Mouse (Mus musculus) monocyte, adult 59 days (primary cell): ENCODE data around the gene Olfr952. TPM values are rescaled to one million over a fixed set of nuclear protein-coding genes. Genes with fewer than 3 reads are reported as not detected.

Source experiments
- total RNA-seq, 2 experiments: library from RNA; stranded (reverse); gene quantifications; one replicate each; pipeline ENCODE4 v1.2.4; 2023

The Olfr952 gene
- total RNA-seq: not detected

GRCm38 (mm10) chr9:39427048-39427447 is at the start of gene Olfr952:
Gene Olfr952, minus strand, starts transcription at chr9:39427148.

GRCm38 (mm10) chr9:39471844-39472243 is 44.9 kb upstream of the Olfr952 start, which contains the start of gene Olfr955:
Gene Olfr955, minus strand, starts transcription at chr9:39471944.

GRCm38 (mm10) chr9:39456401-39456800 is 29.5 kb upstream of the Olfr952 start, which contains the start of gene Olfr954:
Gene Olfr954, plus strand, starts transcription at chr9:39456701.

GRCm38 (mm10) chr9:39387110-39387509 is 39.8 kb downstream of the Olfr952 start, which contains the start of gene Olfr951:
Gene Olfr951, plus strand, starts transcription at chr9:39387410.

Other genes with a start within 250 kb of the Olfr952 start
- not detected for gene Olfr944, start 225.2 kb downstream of the Olfr952 start, total RNA-seq
- not detected for gene Olfr1537, start 177.2 kb downstream of the Olfr952 start, total RNA-seq
- gene Olfr945, start 150.3 kb downstream of the Olfr952 start, total RNA-seq: not detected
- gene Olfr948, start 101.1 kb downstream of the Olfr952 start, total RNA-seq: not detected
- not detected for gene Olfr951, start 39.7 kb downstream of the Olfr952 start, total RNA-seq
- not detected for gene Olfr954, start 29.6 kb upstream of the Olfr952 start, total RNA-seq
- not detected for gene Olfr955, start 44.8 kb upstream of the Olfr952 start, total RNA-seq
- not detected for gene Olfr44, start 66.8 kb upstream of the Olfr952 start, total RNA-seq
- gene Olfr957, start 88.7 kb upstream of the Olfr952 start, total RNA-seq: not detected
- not detected for gene Olfr958, start 126.9 kb upstream of the Olfr952 start, total RNA-seq
- not detected for gene Olfr959, start 148.4 kb upstream of the Olfr952 start, total RNA-seq
- not detected for gene AW551984, start 177.3 kb upstream of the Olfr952 start, total RNA-seq
- not detected for gene Olfr148, start 183.5 kb upstream of the Olfr952 start, total RNA-seq
- not detected for gene Olfr960, start 194.2 kb upstream of the Olfr952 start, total RNA-seq
- not detected for gene Olfr961, start 217.9 kb upstream of the Olfr952 start, total RNA-seq
- gene Olfr963, start 240.1 kb upstream of the Olfr952 start, total RNA-seq: not detected